Mouse (Mus musculus) kidney, embryonic 16.5 days (tissue): ENCODE measurements around the gene E130208F15Rik. TPM values are rescaled to one million over a fixed set of nuclear protein-coding genes. Genes with fewer than 3 reads are reported as not detected.

ENCODE experiments used
- ATAC-seq: fragments of 200-750 bp; cut with Nextera tagmentation; 2 replicates; pipeline ENCODE4 v1.8.0; 2017; ENCODE audit warnings: moderate TSS enrichment; ENCODE audit not compliant: low FRiP score, low TSS enrichment
- H3K27ac ChIP-seq: fragments of 300-500 bp; sonication (generic); 2 replicates; pipeline ENCODE4 v1.5.1; 2014; ENCODE audit warnings: low read length
- H3K27me3 ChIP-seq: fragments of 300-500 bp; sonication (generic); 2 replicates; pipeline ENCODE4 v1.6.1; 2014; ENCODE audit warnings: low read length, control low read depth, mixed read lengths; ENCODE audit not compliant: insufficient read depth
- H3K36me3 ChIP-seq: fragments of 300-500 bp; sonication (generic); 2 replicates; pipeline ENCODE4 v1.6.1; 2014; ENCODE audit warnings: low read length, control low read depth, mixed read lengths; ENCODE audit not compliant: insufficient read depth
- H3K4me1 ChIP-seq: fragments of 300-500 bp; sonication (generic); 2 replicates; pipeline ENCODE4 v1.6.1; 2014; ENCODE audit warnings: low read length, control low read depth, mixed read lengths; ENCODE audit not compliant: insufficient read depth
- H3K4me2 ChIP-seq: fragments of 300-500 bp; sonication (generic); replicated peaks from 2 replicates; pipeline ENCODE4 v1.6.1; 2014; ENCODE audit warnings: low read depth, low read length
- H3K4me3 ChIP-seq: fragments of 300-500 bp; sonication (generic); 2 replicates; pipeline ENCODE4 v1.5.1; 2014; ENCODE audit warnings: mild to moderate bottlenecking, low read length
- H3K9ac ChIP-seq: fragments of 300-500 bp; sonication (generic); replicated peaks from 2 replicates; pipeline ENCODE4 v1.6.1; 2014; ENCODE audit warnings: low read length
- H3K9me3 ChIP-seq: fragments of 300-500 bp; sonication (generic); 2 replicates; pipeline ENCODE4 v1.6.1; 2016; ENCODE audit warnings: low read length, control low read depth
- WGBS: fragments of 180-500 bp; shearing (Covaris S2); extraction: QIAGEN DNeasy Blood & Tissue Kit; methylation state at CpG from one replicate; pipeline ENCODE4 v1.1.7; 2014; 5-methylcytosine and 5-hydroxymethylcytosine counted together
- polyA plus RNA-seq: library from polyadenylated mRNA; unstranded; fragments of >200 nt; fragmentation: Nextera tagmentation; extraction: Ambion mirVana; gene quantifications from 2 replicates; pipeline ENCODE4 v1.2.1, GENCODE M21; 2015

The E130208F15Rik gene
- polyA plus RNA-seq, 1 experiment from 2014 or later, result 3.7 TPM

DNA sequence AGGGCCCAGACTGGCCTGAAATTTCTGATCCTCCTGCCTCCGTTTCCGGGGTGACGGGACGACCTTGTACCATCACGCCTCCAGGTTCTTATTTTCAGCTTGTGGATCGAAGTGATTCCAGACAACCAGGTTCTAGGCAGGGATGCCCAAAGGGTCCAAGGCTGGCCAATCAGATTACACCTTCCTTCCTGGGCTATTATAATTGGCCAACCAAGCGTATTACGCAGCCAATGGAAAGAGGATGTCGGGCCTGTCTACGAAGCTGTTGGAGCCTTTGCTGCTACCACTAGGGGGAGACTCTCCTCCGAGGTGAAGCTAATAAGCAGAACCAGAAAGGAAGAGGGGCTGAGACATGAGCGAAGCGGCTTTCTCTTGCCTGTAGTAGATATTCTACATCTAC is 10.3 kb downstream of the E130208F15Rik start:
- H3K4me2 ChIP-seq, result peak overlapping the region; percentile 30
- H3K36me3 ChIP-seq, result no peaks in the 10 kb centered on the region
- peak; percentile 70 for ATAC-seq
- no peak overlapping the region for H3K27ac ChIP-seq
- H3K27me3 ChIP-seq, result no peaks in the 10 kb centered on the region; the same call in 1 of the 2 replicates
- H3K4me3 ChIP-seq, result no peak overlapping the region
- 7% methylated on average over 13 of the region's 13 CpGs for WGBS
- H3K9ac ChIP-seq, result no peak overlapping the region
- no peaks in the 10 kb centered on the region for H3K9me3 ChIP-seq
- H3K4me1 ChIP-seq, result peaks cover 19% of the 10 kb centered on the region

DNA sequence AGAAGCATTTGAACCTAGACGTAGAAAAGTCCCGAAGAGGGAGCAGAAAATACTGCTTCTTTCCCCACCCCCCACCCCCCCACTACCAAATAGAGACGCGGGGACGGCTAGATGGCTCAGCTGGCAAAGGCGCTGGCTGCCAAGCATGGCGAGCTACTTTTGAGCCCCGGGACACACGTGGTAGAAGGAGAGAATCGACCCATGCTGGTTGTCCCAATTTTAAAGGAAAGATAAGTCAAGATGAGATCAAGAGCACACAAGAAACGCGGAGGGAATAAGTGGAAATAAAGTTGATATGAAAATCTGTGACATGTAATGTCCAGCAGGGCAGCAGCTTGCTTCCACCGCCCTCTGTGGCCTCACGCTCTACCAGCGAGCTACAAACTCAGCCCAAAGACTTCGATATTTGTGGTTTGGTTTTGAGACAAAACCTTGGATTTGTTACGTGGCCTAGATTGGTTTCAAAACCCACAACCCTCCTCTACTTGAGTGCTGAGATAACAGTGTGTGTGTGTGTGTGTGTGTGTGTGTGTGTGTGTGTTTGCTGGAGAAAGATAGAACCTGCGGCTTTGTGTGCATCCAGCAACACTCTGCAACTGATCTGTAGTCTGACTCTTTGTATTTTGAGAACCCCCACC is 11.2 kb downstream of the E130208F15Rik start:
- H3K27ac ChIP-seq, result no peak overlapping the region
- H3K4me2 ChIP-seq, result no peak overlapping the region

DNA sequence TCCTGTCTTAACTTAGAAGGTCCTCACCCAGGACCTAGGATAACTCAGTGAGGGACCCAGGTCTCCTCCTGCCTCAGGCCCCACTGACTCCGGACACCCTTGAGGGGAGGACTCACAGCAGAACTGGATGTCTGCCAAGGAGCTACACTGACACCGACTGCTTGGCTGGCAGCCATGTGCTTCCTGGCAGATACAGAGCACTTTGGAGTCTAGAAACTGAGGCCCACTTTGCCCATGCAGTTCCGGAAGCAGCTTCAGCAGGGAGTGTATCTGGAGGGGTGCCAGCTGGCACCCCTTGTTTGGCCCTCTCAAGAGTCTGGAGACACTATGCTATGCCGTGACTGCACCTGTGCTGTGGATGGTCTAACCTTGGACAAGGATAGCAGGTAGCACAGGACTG is 11.9 kb downstream of the E130208F15Rik start:
- Histone ChIP-seq H3K9ac (no peak overlapping the region), H3K36me3 (no peaks in the 10 kb centered on the region), H3K9me3 (no peaks in the 10 kb centered on the region), H3K27ac (no peak overlapping the region), H3K4me2 (no peak overlapping the region), H3K4me1 (0 out of 2 replicates have a peak, but pooled peaks cover 8% of the 10 kb centered on the region), H3K4me3 (no peak overlapping the region), H3K27me3 (no peaks in the 10 kb centered on the region; the same call in 1 of the 2 replicates)
- 28% methylated on average over 4 of the region's 4 CpGs for WGBS
- no peak for ATAC-seq

More for the DNA sequence above, 11.2 kb downstream of the E130208F15Rik start:
- no peak overlapping the region for H3K9ac ChIP-seq
- H3K36me3 ChIP-seq, result no peaks in the 10 kb centered on the region
- peaks cover 11% of the 10 kb centered on the region; the same call in 1 of the 2 replicates for H3K4me1 ChIP-seq
- 68% methylated on average over 18 of the region's 18 CpGs for WGBS
- no peak overlapping the region for H3K4me3 ChIP-seq
- no peaks in the 10 kb centered on the region; the same call in 1 of the 2 replicates for H3K27me3 ChIP-seq
- ATAC-seq, result no peak
- no peaks in the 10 kb centered on the region for H3K9me3 ChIP-seq

DNA sequence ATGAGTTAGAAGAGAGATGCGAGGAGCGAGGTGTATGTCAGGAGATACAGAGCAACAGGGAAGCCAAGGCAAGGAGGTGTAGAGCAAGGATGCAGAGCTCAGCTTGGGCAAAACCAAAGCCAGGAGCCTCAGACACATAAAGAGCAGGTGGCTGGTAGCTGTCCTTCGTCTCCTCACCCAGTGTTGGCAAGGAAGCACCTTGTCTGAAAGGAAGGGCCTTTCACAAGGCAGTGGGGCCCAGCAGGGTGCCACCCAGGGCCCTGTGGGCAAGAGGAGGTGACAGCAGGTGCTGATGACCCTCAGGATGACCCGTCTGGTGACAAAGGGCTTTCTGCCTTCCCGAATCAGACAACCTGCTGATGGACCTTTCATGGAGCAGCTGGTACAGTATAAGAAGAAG is 13.0 kb downstream of the E130208F15Rik start:
- Histone ChIP-seq H3K4me3 (no peak overlapping the region), H3K9ac (no peak overlapping the region), H3K9me3 (no peaks in the 10 kb centered on the region), H3K4me1 (0 out of 2 replicates have a peak, but pooled peaks cover 8% of the 10 kb centered on the region), H3K36me3 (no peaks in the 10 kb centered on the region), H3K27ac (no peak overlapping the region), H3K4me2 (no peak overlapping the region), H3K27me3 (no peaks in the 10 kb centered on the region; the same call in 1 of the 2 replicates)
- WGBS, result 61% methylated on average over 5 of the region's 5 CpGs
- ATAC-seq, result no peak

DNA sequence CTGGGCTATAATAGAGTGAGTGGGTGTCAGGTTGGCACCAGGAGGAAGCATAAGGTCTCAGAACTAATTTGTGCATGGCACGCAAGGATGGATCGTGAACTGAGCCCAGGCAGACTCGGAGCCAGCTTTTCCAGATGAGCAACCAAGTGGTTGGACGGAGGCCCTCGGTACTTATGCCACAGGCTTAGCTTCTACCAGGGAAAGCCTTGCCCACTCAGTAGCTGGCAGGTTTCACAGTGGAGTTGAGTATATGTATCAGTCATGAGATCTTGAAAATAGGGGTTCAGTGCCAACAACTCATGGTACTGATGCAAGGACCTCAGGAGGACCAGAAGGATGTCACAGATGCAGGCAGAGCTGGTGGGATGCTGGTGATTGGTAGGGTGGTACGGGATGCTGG is 14.1 kb downstream of the E130208F15Rik start:
- no peak for ATAC-seq
- no peaks in the 10 kb centered on the region for H3K9me3 ChIP-seq
- H3K4me1 ChIP-seq, result 0 out of 2 replicates have a peak, but pooled peaks cover 8% of the 10 kb centered on the region
- H3K36me3 ChIP-seq, result no peaks in the 10 kb centered on the region
- no peak overlapping the region for H3K9ac ChIP-seq
- H3K4me3 ChIP-seq, result no peak overlapping the region
- 50% methylated on average over 6 of the region's 6 CpGs for WGBS
- no peak overlapping the region for H3K4me2 ChIP-seq
- no peak overlapping the region for H3K27ac ChIP-seq
- peaks cover 4% of the 10 kb centered on the region; the same call in 1 of the 2 replicates for H3K27me3 ChIP-seq

DNA sequence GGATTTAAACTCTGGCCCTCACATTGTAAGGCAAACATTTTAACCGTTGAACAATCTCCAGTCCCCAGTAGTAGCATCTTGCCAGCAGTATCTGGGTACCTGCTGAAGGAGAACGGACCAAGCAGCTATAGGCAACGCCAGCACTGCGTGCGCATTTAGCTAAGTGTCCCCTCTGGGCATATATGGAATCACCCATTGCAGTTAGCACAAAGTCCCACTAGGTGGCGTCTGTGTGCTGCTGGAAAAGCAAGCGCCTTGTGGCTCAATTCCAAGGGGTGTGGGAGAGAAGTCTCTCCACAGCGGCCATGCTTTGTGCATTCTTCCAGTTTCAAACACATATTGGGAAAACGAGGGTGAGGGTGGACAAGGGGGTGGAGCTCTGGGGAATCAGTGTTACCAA is 14.8 kb downstream of the E130208F15Rik start:
- Histone ChIP-seq H3K36me3 (no peaks in the 10 kb centered on the region), H3K4me1 (0 out of 2 replicates have a peak, but pooled peaks cover 8% of the 10 kb centered on the region), H3K9ac (no peak overlapping the region), H3K27me3 (peaks cover 7% of the 10 kb centered on the region; the same call in 1 of the 2 replicates), H3K4me3 (no peak overlapping the region), H3K4me2 (no peak overlapping the region), H3K9me3 (no peaks in the 10 kb centered on the region), H3K27ac (no peak overlapping the region)
- WGBS, result 2% methylated on average over 9 of the region's 9 CpGs
- peak; percentile 59; the same call in 1 of the 2 replicates for ATAC-seq

DNA sequence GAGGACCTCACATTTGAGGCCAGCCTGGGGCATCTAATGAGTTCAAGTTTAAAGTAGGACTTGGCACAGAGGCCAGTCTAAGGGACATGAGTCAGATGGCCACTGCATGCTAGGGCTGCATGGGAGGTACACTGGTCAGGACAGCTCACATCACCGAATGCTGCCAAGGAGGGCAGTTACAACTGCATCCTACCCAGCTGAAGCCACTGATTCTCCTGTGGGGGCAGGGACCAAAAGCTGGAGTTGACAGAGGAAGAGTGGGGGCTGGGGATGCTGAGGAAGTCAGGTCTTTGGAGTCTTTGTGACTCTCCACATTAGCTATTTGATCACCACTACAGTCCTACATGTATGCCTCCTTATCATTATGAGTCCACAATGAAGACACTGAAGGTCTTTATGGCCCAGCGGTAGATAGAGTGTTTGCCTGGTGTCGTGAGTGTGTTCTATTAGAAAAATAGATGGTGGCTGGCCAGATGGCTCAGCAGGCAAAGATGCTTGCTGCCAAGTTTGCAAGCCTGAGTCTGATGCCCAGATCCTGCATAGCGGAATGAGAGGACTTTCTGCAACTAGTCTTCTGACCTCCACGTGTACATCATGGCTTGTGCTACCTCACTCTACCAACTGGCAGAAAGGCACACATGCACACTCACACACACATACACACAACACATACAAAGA is 18.0 kb downstream of the E130208F15Rik start:
- no peak for ATAC-seq

DNA sequence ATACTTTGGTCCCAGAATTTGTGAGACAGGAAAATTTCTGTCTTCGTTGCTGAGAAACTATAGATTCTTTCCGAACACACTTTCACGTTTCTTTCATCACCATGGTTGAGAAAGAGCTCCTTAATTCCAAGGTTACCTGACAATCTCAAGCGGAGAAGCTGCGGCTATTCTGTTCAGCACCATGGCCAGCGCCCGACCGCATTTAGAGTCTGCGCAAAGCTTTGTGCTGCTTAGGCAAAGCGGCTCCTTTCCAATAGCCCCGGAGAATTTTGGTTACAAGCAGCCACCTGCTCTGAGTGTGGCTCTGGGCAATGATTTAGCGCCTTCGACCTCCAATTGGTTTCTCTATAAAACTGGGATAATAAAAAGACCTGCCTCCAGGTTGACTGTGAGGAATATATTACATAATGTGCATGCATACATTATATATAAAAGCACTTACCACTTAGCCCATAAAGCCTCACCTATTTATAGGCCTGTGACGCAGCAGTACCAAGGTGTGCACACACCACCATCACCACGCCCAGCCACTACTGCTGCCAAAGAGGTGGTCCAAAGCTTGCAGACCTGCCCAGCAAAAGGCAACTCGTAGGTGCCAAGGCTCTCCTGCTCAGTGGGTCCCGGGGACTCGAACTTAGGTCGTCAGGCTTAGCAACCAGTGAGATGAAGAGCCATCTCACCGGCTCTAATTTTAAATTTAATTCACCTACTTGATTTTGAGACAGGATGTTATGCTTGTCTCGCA is 25.3 kb downstream of the E130208F15Rik start:
- H3K4me1 ChIP-seq, result 0 out of 2 replicates have a peak, but pooled peaks cover 2% of the 10 kb centered on the region
- no peaks in the 10 kb centered on the region for H3K36me3 ChIP-seq
- no peak for ATAC-seq
- H3K9me3 ChIP-seq, result no peaks in the 10 kb centered on the region
- 28% methylated on average over 21 of the region's 21 CpGs for WGBS
- H3K4me3 ChIP-seq, result no peak overlapping the region
- H3K9ac ChIP-seq, result no peak overlapping the region
- H3K27me3 ChIP-seq, result peaks cover 14% of the 10 kb centered on the region
- no peak overlapping the region for H3K4me2 ChIP-seq
- no peak overlapping the region for H3K27ac ChIP-seq

More for the DNA sequence above, 18.0 kb downstream of the E130208F15Rik start:
- H3K27ac ChIP-seq, result no peak overlapping the region
- no peaks in the 10 kb centered on the region for H3K9me3 ChIP-seq
- H3K9ac ChIP-seq, result no peak overlapping the region
- no peaks in the 10 kb centered on the region for H3K4me1 ChIP-seq
- peaks cover 7% of the 10 kb centered on the region; the same call in 1 of the 2 replicates for H3K27me3 ChIP-seq
- 69% methylated on average over 5 of the region's 5 CpGs for WGBS
- H3K4me2 ChIP-seq, result no peak overlapping the region
- no peak overlapping the region for H3K4me3 ChIP-seq
- no peaks in the 10 kb centered on the region for H3K36me3 ChIP-seq

DNA sequence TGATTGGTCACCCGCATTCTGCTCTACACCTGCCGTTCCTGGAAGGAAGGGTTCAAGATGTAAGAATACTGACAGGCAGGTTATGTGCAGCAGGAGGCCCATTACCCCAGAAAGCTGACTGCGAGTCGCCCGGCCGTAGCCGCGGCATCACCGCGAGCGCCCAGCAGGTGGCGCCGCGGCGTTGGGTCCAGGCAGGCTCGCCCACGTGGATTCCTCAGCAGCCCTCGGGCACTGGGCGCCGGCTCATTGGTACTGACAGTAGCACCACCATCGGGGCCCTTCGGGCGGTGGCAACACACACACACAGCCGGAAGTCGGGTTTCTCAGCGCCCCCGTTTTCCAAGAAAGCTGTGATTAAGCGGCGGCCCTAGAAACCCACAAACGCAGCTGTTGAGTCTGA is 26.3 kb downstream of the E130208F15Rik start:
- peak; percentile 55; the same call in 1 of the 2 replicates for ATAC-seq
- peaks cover 14% of the 10 kb centered on the region for H3K27me3 ChIP-seq
- 3% methylated on average over 30 of the region's 30 CpGs for WGBS
- H3K4me2 ChIP-seq, result no peak overlapping the region; the same call in 1 of the 2 replicates
- 0 out of 2 replicates have a peak, but pooled peaks cover 2% of the 10 kb centered on the region for H3K4me1 ChIP-seq
- H3K4me3 ChIP-seq, result 0 out of 2 replicates have a peak overlapping the region, but pooled peaks have one; percentile 6
- H3K9ac ChIP-seq, result no peak overlapping the region
- H3K9me3 ChIP-seq, result no peaks in the 10 kb centered on the region
- H3K27ac ChIP-seq, result no peak overlapping the region
- no peaks in the 10 kb centered on the region for H3K36me3 ChIP-seq
